ENCODE assay signal across 10 mouse cellular contexts in genomic region chr4:88718715-88719114, GRCm38 (mm10). TPM values are rescaled to one million over a fixed set of nuclear protein-coding genes. Genes with fewer than 3 reads are reported as not detected.
DNase-seq lines count a peak whose midpoint lies in the region; ATAC-seq and TF ChIP-seq lines count a peak whose summit lies in the region.
"Had no signal": no experiment of that assay in that cellular context is flagged by ENCODE, and none has a peak within 500 bp of the region (broad histone marks: within the 10 kb centered on the region; RNA-seq: fewer than 3 reads in every experiment).

No protein-coding gene starts in this region.

- TF ChIP-seq RAD21 in MEL (IDR thresholded peaks at IDR 0.05; ENCODE audit: low read depth, low read length): no peak

- TF ChIP-seq EP300 in MEL (IDR thresholded peaks at IDR 0.05; ENCODE audit: low read depth in 1 of 2, low read length in 2 of 2): no peak

- no peak for TF ChIP-seq CTCF in MEL (IDR thresholded peaks at IDR 0.05 in 2 of 3, conservative IDR thresholded peaks at IDR 0.05 in 1 of 3; ENCODE audit: control insufficient read depth in 1 of 3, insufficient read depth in 1 of 3, low read depth in 2 of 3, low read length in 3 of 3, poor library complexity in 1 of 3, severe bottlenecking in 1 of 3)

- H3K9ac ChIP-seq in heart, embryonic 13.5 days: peak overlapping the region; percentile 74
- peak overlapping the region; percentile 24 for H3K9ac ChIP-seq in MEL (ENCODE audit: control insufficient read depth, low read depth, low read length, poor library complexity, severe bottlenecking)
- no peak overlapping the region for H3K9ac ChIP-seq in forebrain, embryonic 16.5 days (replicated peaks; ENCODE audit: low read depth, low read length)
- no peak overlapping the region for H3K9ac ChIP-seq in liver, embryonic 15.5 days

- H3K27me3 ChIP-seq in heart, embryonic 13.5 days (replicated peaks): no peaks in the 10 kb centered on the region
- no peaks in the 10 kb centered on the region for H3K27me3 ChIP-seq in MEL (ENCODE audit: control insufficient read depth in 1 of 2, insufficient read depth in 2 of 2, low read length in 2 of 2)
- H3K27me3 ChIP-seq in forebrain, embryonic 16.5 days (replicated peaks; ENCODE audit: control insufficient read depth, insufficient read depth, low read length): no peaks in the 10 kb centered on the region
- H3K27me3 ChIP-seq in liver, embryonic 15.5 days: no peaks in the 10 kb centered on the region

- H3K4me2 ChIP-seq in heart, embryonic 13.5 days: peak overlapping the region; percentile 95
- peak overlapping the region; percentile 55 for H3K4me2 ChIP-seq in forebrain, embryonic 16.5 days (ENCODE audit: low read length)
- peak overlapping the region; percentile 52 for H3K4me2 ChIP-seq in liver, embryonic 15.5 days

- WGBS in heart, embryonic 13.5 days: 26% methylated on average over 1 of the region's 1 CpGs
- WGBS in forebrain, embryonic 16.5 days: 56% methylated on average over 1 of the region's 1 CpGs
- WGBS in liver, embryonic 15.5 days (ENCODE audit: insufficient replicate concordance): 51% methylated on average over 1 of the region's 1 CpGs

- intact Hi-C loops in heart, postnatal 36 days (cut with DNase I): no loop called here
- intact Hi-C loops in left cerebral cortex, postnatal 10 days (cut with DNase I): no loop called here
- intact Hi-C loops in left cerebral cortex, postnatal 4 days (cut with DNase I): no loop called here

- DNase-seq in heart, postnatal 36 days: no peak
- no peak for DNase-seq in MEL (ENCODE audit: low read depth, low spot score)
- no peak for DNase-seq in left cerebral cortex, adult 8-10 months (ENCODE audit: low spot score in 2 of 2)
- no peak for DNase-seq in left cerebral cortex, postnatal 10 days (ENCODE audit: extremely low spot score in 1 of 2, low spot score in 2 of 2)
- DNase-seq in left cerebral cortex, postnatal 4 days: no peak
- DNase-seq: layer of hippocampus, adult 9-11 months had no signal

- H3K79me2 ChIP-seq in MEL (ENCODE audit: control insufficient read depth, insufficient read depth, low read length, poor library complexity): peaks cover 50% of the 10 kb centered on the region

- ATAC-seq in heart, embryonic 13.5 days (ENCODE audit: extremely low read depth, insufficient number of reproducible peaks, low FRiP score, low TSS enrichment): no peak
- ATAC-seq in forebrain, embryonic 16.5 days: no peak
- ATAC-seq in liver, embryonic 15.5 days (ENCODE audit: insufficient read depth): no peak

- H3K4me1 ChIP-seq in heart, embryonic 13.5 days: peaks cover 44% of the 10 kb centered on the region
- H3K4me1 ChIP-seq in MEL (ENCODE audit: control insufficient read depth in 1 of 2, insufficient read depth in 2 of 2, low read length in 2 of 2): peaks cover 14 to 15% of the 10 kb centered on the region in 2 experiments
- peaks cover 28% of the 10 kb centered on the region for H3K4me1 ChIP-seq in forebrain, embryonic 16.5 days (replicated peaks; ENCODE audit: control insufficient read depth, insufficient read depth, low read length)
- peaks cover 29% of the 10 kb centered on the region for H3K4me1 ChIP-seq in liver, embryonic 15.5 days (replicated peaks)

- no peak for TF ChIP-seq POLR2A in MEL (IDR thresholded peaks at IDR 0.05; ENCODE audit: control insufficient read depth in 1 of 2, insufficient read depth in 1 of 2, low read depth in 1 of 2, low read length in 2 of 2, poor library complexity in 1 of 2)

- H3K4me3 ChIP-seq in heart, embryonic 13.5 days: peak overlapping the region; percentile 93
- peak overlapping the region; percentile 36 to 98 for H3K4me3 ChIP-seq in MEL (ENCODE audit: control insufficient read depth in 1 of 2, insufficient read depth in 1 of 2, low read depth in 2 of 2, low read length in 2 of 2)
- peak overlapping the region; percentile 29 for H3K4me3 ChIP-seq in forebrain, embryonic 16.5 days (replicated peaks; ENCODE audit: low read length)
- H3K4me3 ChIP-seq in liver, embryonic 15.5 days (replicated peaks): peak overlapping the region; percentile 7

- no peaks in the 10 kb centered on the region for H3K9me3 ChIP-seq in heart, embryonic 13.5 days
- no peaks in the 10 kb centered on the region for H3K9me3 ChIP-seq in MEL (replicated peaks; ENCODE audit: insufficient read depth, low read length)
- no peaks in the 10 kb centered on the region for H3K9me3 ChIP-seq in forebrain, embryonic 16.5 days (ENCODE audit: control insufficient read depth, low read length)
- no peaks in the 10 kb centered on the region for H3K9me3 ChIP-seq in liver, embryonic 15.5 days (replicated peaks)

- no peak overlapping the region for H3K27ac ChIP-seq in heart, embryonic 13.5 days (replicated peaks)
- H3K27ac ChIP-seq in MEL (ENCODE audit: control insufficient read depth, low read depth, low read length): no peak overlapping the region
- no peak overlapping the region for H3K27ac ChIP-seq in forebrain, embryonic 16.5 days (ENCODE audit: low read length)
- no peak overlapping the region for H3K27ac ChIP-seq in liver, embryonic 15.5 days (replicated peaks)

- peaks cover 55% of the 10 kb centered on the region for H3K36me3 ChIP-seq in heart, embryonic 13.5 days
- H3K36me3 ChIP-seq in MEL (ENCODE audit: control insufficient read depth in 1 of 2, insufficient read depth in 2 of 2, low read length in 2 of 2): peaks cover 20 to 31% of the 10 kb centered on the region in 2 experiments; a peak in 3 of 4 replicates
- H3K36me3 ChIP-seq in forebrain, embryonic 16.5 days (ENCODE audit: control insufficient read depth, insufficient read depth): peaks cover 17% of the 10 kb centered on the region
- H3K36me3 ChIP-seq in liver, embryonic 15.5 days (replicated peaks): peaks cover 32% of the 10 kb centered on the region

TF ChIP-seq in MEL, 35 proteins besides CTCF, POLR2A, EP300 and RAD21 (continues in another document):
- TF ChIP-seq RCOR1 (IDR thresholded peaks at IDR 0.05; ENCODE audit: low read depth, low read length) (no peak), HCFC1 (IDR thresholded peaks at IDR 0.05; ENCODE audit: low read depth, low read length) (no peak)

RNA-seq across cellular contexts. Expression of gene Gm26566, which starts 2.9 kb away (rescaled TPM):
- polyA plus RNA-seq in heart, embryonic 13.5 days (2015; fragmentation: Nextera tagmentation; extraction: Ambion mirVana): 0.33 and 0.84 TPM in 2 replicates
- under 1 TPM; 0.39 to 0.43 TPM for total RNA-seq in heart, postnatal 36 days (2021)
- total RNA-seq in MEL (2012; rRNA removed): 7.8 and 9.8 TPM in 2 replicates
- under 1 TPM in 1 of 2 experiments, not detected in 1; 0.40 TPM for polyA plus RNA-seq in MEL (2012; ENCODE audit: insufficient read depth in 1 of 2, insufficient read length in 2 of 2, low read depth in 1 of 2, low replicate concordance in 2 of 2, missing spikeins in 1 of 2)
- 1.2 and 1.4 TPM in 2 replicates for polyA plus RNA-seq in forebrain, embryonic 16.5 days (2015; fragmentation: Nextera tagmentation; extraction: Ambion mirVana)
- polyA plus RNA-seq in liver, embryonic 15.5 days (2015; fragmentation: Nextera tagmentation; extraction: Ambion mirVana): 0.20 and 0.51 TPM in 2 replicates
- total RNA-seq in left cerebral cortex, adult 8-10 months (2022): 1 to 10 TPM in 2 of 4 experiments, under 1 TPM in 2; 0.61 to 1.8 (median 0.93) TPM
- 1 to 10 TPM; 1.8 to 2.0 TPM for total RNA-seq in left cerebral cortex, postnatal 10 days (2021)
- total RNA-seq in left cerebral cortex, postnatal 4 days (2021): 1 to 10 TPM; 1.5 to 1.7 TPM

RNA-seq across cellular contexts. Expression of gene Klhl9, which starts 3.5 kb away (rescaled TPM):
- polyA plus RNA-seq in heart, embryonic 13.5 days (2015; fragmentation: Nextera tagmentation; extraction: Ambion mirVana): 70.7 and 76.5 TPM in 2 replicates
- 10 to 100 TPM; 69.3 to 71.1 TPM for total RNA-seq in heart, postnatal 36 days (2021)
- 33.9 and 35.1 TPM in 2 replicates for total RNA-seq in MEL (2012; rRNA removed)
- 10 to 100 TPM; 16.6 to 69.5 TPM for polyA plus RNA-seq in MEL (2012; ENCODE audit: insufficient read depth in 1 of 2, insufficient read length in 2 of 2, low read depth in 1 of 2, low replicate concordance in 2 of 2, missing spikeins in 1 of 2)
- 122 and 135 TPM in 2 replicates for polyA plus RNA-seq in forebrain, embryonic 16.5 days (2015; fragmentation: Nextera tagmentation; extraction: Ambion mirVana)
- polyA plus RNA-seq in liver, embryonic 15.5 days (2015; fragmentation: Nextera tagmentation; extraction: Ambion mirVana): 22.3 and 22.6 TPM in 2 replicates
- 100 to 1,000 TPM in 1 of 4 experiments, 10 to 100 TPM in 3; 91.7 to 103 (median 95.7) TPM for total RNA-seq in left cerebral cortex, adult 8-10 months (2022)
- total RNA-seq in left cerebral cortex, postnatal 10 days (2021): 100 to 1,000 TPM; 105 to 107 TPM
- 100 to 1,000 TPM; 105 to 106 TPM for total RNA-seq in left cerebral cortex, postnatal 4 days (2021)

RNA-seq across cellular contexts. Expression of gene Ifnab, which starts 27.6 kb away (rescaled TPM):
- not detected in 2 replicates for polyA plus RNA-seq in heart, embryonic 13.5 days (2015; fragmentation: Nextera tagmentation; extraction: Ambion mirVana)
- not detected for total RNA-seq in heart, postnatal 36 days (2021)
- total RNA-seq in MEL (2012; rRNA removed): not detected in 2 replicates
- polyA plus RNA-seq in MEL (2012; ENCODE audit: insufficient read depth in 1 of 2, insufficient read length in 2 of 2, low read depth in 1 of 2, low replicate concordance in 2 of 2, missing spikeins in 1 of 2): not detected
- polyA plus RNA-seq in forebrain, embryonic 16.5 days (2015; fragmentation: Nextera tagmentation; extraction: Ambion mirVana): not detected in 2 replicates
- polyA plus RNA-seq in liver, embryonic 15.5 days (2015; fragmentation: Nextera tagmentation; extraction: Ambion mirVana): not detected in 2 replicates
- total RNA-seq in left cerebral cortex, adult 8-10 months (2022): not detected
- not detected for total RNA-seq in left cerebral cortex, postnatal 10 days (2021)
- total RNA-seq in left cerebral cortex, postnatal 4 days (2021): not detected
- polyA plus RNA-seq: spleen, adult 2 months had no signal

RNA-seq across cellular contexts. Expression of gene Ifna2, which starts 35.0 kb away (rescaled TPM):
- polyA plus RNA-seq in heart, embryonic 13.5 days (2015; fragmentation: Nextera tagmentation; extraction: Ambion mirVana): not detected in 2 replicates
- not detected for total RNA-seq in heart, postnatal 36 days (2021)
- total RNA-seq in MEL (2012; rRNA removed): not detected in 2 replicates
- not detected for polyA plus RNA-seq in MEL (2012; ENCODE audit: insufficient read depth in 1 of 2, insufficient read length in 2 of 2, low read depth in 1 of 2, low replicate concordance in 2 of 2, missing spikeins in 1 of 2)
- polyA plus RNA-seq in forebrain, embryonic 16.5 days (2015; fragmentation: Nextera tagmentation; extraction: Ambion mirVana): not detected in 2 replicates
- polyA plus RNA-seq in liver, embryonic 15.5 days (2015; fragmentation: Nextera tagmentation; extraction: Ambion mirVana): not detected in 2 replicates
- total RNA-seq in left cerebral cortex, adult 8-10 months (2022): not detected
- total RNA-seq in left cerebral cortex, postnatal 10 days (2021): not detected
- not detected for total RNA-seq in left cerebral cortex, postnatal 4 days (2021)
- polyA plus RNA-seq: spleen, adult 2 months had no signal

RNA-seq across cellular contexts. Expression of gene Gm13271, which starts 36.0 kb away (rescaled TPM):
- polyA plus RNA-seq in heart, embryonic 13.5 days (2015; fragmentation: Nextera tagmentation; extraction: Ambion mirVana): not detected in 2 replicates
- not detected for total RNA-seq in heart, postnatal 36 days (2021)
- total RNA-seq in MEL (2012; rRNA removed): not detected in 2 replicates
- polyA plus RNA-seq in MEL (2012; ENCODE audit: insufficient read depth in 1 of 2, insufficient read length in 2 of 2, low read depth in 1 of 2, low replicate concordance in 2 of 2, missing spikeins in 1 of 2): not detected
- not detected in 2 replicates for polyA plus RNA-seq in forebrain, embryonic 16.5 days (2015; fragmentation: Nextera tagmentation; extraction: Ambion mirVana)
- not detected in 2 replicates for polyA plus RNA-seq in liver, embryonic 15.5 days (2015; fragmentation: Nextera tagmentation; extraction: Ambion mirVana)
- total RNA-seq in left cerebral cortex, adult 8-10 months (2022): not detected
- not detected for total RNA-seq in left cerebral cortex, postnatal 10 days (2021)
- not detected for total RNA-seq in left cerebral cortex, postnatal 4 days (2021)
- polyA plus RNA-seq: spleen, adult 2 months had no signal

Comparison
In these comparisons a context has a peak if more than half of its experiments do, and no peak if none do; other contexts are left out.
1. H3K4me3 ChIP-seq: peak in every context shown above with its lines; median percentile 93 in heart, embryonic 13.5 days; 67 in MEL; 29 in forebrain, embryonic 16.5 days; 7 in liver, embryonic 15.5 days.
2. H3K9ac ChIP-seq: peak in heart, embryonic 13.5 days (single experiment) and MEL (single experiment); none in forebrain, embryonic 16.5 days (single experiment) and liver, embryonic 15.5 days (single experiment).
3. Peak in every context shown above with its lines, with median percentiles within 50 percentile points of each other: H3K4me2 ChIP-seq.